Mouse (Mus musculus) intestine, embryonic 15.5 days (tissue): ENCODE measurements at regions not wholly inside any gene's neighbourhood (a gene's known extent, or its start where the extent isn't known, plus 50 kb on each side); places are given as distances from the start of the nearest gene placed in this dataset.
"Not testable (repeated sequence)": the region's sequence is repeated elsewhere in the genome, so short reads cannot be mapped to it uniquely, and the experiment has no call there.

Experiments
- ATAC-seq: fragments of 200-750 bp; cut with Nextera tagmentation; 2 replicates; pipeline ENCODE4 v1.8.0; 2017; ENCODE audit warnings: moderate TSS enrichment, moderate library complexity
- H3K27ac ChIP-seq: fragments of 300-500 bp; sonication (generic); 2 replicates; pipeline ENCODE4 v1.5.1; 2015; ENCODE audit warnings: mild to moderate bottlenecking, inconsistent platforms
- H3K27me3 ChIP-seq: fragments of 300-500 bp; sonication (generic); replicated peaks from 2 replicates; pipeline ENCODE4 v1.6.1; 2015; ENCODE audit warnings: inconsistent platforms
- H3K36me3 ChIP-seq: fragments of 300-500 bp; sonication (generic); 2 replicates; pipeline ENCODE4 v1.6.1; 2015; ENCODE audit warnings: inconsistent platforms
- H3K4me1 ChIP-seq: fragments of 300-500 bp; sonication (generic); replicated peaks from 2 replicates; pipeline ENCODE4 v1.6.1; 2015; ENCODE audit warnings: inconsistent platforms
- H3K4me2 ChIP-seq: fragments of 300-500 bp; sonication (generic); replicated peaks from 2 replicates; pipeline ENCODE4 v1.6.1; 2015; ENCODE audit warnings: mild to moderate bottlenecking, inconsistent platforms
- H3K4me3 ChIP-seq: fragments of 300-500 bp; sonication (generic); replicated peaks from 2 replicates; pipeline ENCODE4 v1.5.1; 2015; ENCODE audit warnings: inconsistent platforms
- H3K9ac ChIP-seq: fragments of 300-500 bp; sonication (generic); 2 replicates; pipeline ENCODE4 v1.6.1; 2015; ENCODE audit warnings: inconsistent platforms
- H3K9me3 ChIP-seq: fragments of 300-500 bp; sonication (generic); 2 replicates; pipeline ENCODE4 v1.6.1; 2016; ENCODE audit warnings: inconsistent platforms
- WGBS: fragments of 180-500 bp; shearing (Covaris S2); methylation state at CpG from one replicate; pipeline ENCODE4 v1.1.7; 2015; 5-methylcytosine and 5-hydroxymethylcytosine counted together

DNA sequence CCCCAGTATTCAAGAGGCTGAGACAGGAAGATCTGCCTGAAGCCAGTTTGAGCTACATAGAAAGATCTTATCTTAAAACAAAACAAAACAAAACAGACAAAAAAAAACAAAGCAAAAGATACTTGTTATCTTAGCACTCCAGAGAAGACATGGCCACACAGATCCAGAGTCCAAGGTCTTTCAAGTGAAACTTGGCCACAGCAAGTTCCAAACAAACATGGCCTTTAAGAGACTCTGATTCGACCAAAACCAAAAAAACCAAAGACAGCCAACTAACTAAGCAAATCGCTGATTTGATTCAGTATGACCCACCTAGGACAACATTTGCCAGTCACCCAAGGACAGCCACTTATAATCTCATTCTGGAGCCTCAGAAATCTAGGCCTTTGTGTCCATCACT is 69.8 kb upstream of the Tbl1xr1 start:
- 86% methylated on average over 2 of the region's 2 CpGs for WGBS
- Histone ChIP-seq H3K27ac (no peak overlapping the region), H3K4me1 (no peaks in the 10 kb centered on the region), H3K4me2 (no peak overlapping the region), H3K4me3 (no peak overlapping the region), H3K9me3 (no peaks in the 10 kb centered on the region), H3K9ac (no peak overlapping the region), H3K36me3 (no peaks in the 10 kb centered on the region), H3K27me3 (no peaks in the 10 kb centered on the region)
- ATAC-seq, result no peak

- Histone ChIP-seq H3K9me3 (no peaks in the 10 kb centered on the region), H3K36me3 (no peaks in the 10 kb centered on the region), H3K27me3 (no peaks in the 10 kb centered on the region), H3K4me2 (no peak overlapping the region), H3K4me3 (no peak overlapping the region), H3K4me1 (no peaks in the 10 kb centered on the region), H3K9ac (no peak overlapping the region), H3K27ac (no peak overlapping the region)
- peak; percentile 36; the same call in 1 of the 2 replicates for ATAC-seq
- WGBS, result 86% methylated on average over 5 of the region's 5 CpGs
These were observed 68.7 kb upstream of the Tbl1xr1 start for GRCm38 (mm10) chr3:22007736-22008135.

- ATAC-seq, result peak; percentile 39; the same call in 1 of the 2 replicates
- H3K27me3 ChIP-seq, result no peaks in the 10 kb centered on the region
- no peak overlapping the region for H3K9ac ChIP-seq
- H3K4me2 ChIP-seq, result no peak overlapping the region
- whole genome bisulfite sequencing, result 76% methylated on average over 5 of the region's 5 CpGs
- H3K27ac ChIP-seq, result no peak overlapping the region
- H3K4me1 ChIP-seq, result no peaks in the 10 kb centered on the region
- H3K36me3 ChIP-seq, result no peaks in the 10 kb centered on the region
- no peak overlapping the region for H3K4me3 ChIP-seq
- no peaks in the 10 kb centered on the region for H3K9me3 ChIP-seq
These were observed 68.0 kb upstream of the Tbl1xr1 start for GRCm38 (mm10) chr3:22008432-22008831.

DNA sequence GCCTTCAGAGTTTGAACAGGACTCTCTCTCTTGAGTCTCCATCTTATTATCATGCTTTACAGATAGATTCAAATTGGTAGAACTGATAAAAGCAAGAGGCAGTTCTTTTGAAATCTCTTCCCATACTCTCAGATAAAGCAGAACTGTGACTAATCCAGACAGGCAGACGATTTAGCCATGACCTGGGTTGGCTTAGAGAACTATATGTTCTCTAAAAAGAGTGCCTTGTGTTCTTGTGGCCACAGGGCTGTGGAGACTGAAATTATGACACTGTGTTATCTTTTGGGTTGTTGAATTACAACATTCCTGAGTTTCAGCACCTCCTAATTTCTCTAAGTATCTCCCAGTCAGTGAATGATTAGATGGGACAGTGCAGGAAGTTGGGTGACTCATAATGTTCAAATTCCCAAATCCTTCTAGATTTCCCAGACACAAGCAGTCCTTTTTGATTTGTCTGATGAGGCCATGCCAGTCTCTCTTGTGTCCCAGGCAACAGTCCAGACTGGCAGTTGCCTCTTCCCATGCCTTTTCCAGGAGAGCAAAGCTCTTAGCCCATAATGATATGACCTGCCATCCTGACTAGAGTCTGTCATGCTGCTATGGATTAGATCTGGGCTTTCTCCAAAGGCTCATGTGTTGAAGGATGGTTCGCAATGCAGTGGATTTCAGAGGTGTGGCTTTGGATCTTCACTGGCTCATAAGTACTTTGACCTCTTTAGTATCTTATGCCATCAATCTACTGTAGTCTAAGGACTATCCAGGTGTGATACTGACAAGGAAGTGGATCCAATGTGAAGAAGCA is 66.4 kb upstream of the Tbl1xr1 start:
- Histone ChIP-seq H3K9ac (no peak overlapping the region), H3K4me3 (no peak overlapping the region), H3K4me1 (no peaks in the 10 kb centered on the region), H3K4me2 (no peak overlapping the region), H3K27ac (no peak overlapping the region), H3K36me3 (no peaks in the 10 kb centered on the region), H3K9me3 (no peaks in the 10 kb centered on the region), H3K27me3 (no peaks in the 10 kb centered on the region)
- 80% methylated on average over 2 of the region's 2 CpGs for WGBS
- peak; percentile 49; the same call in 1 of the 2 replicates for ATAC-seq

- H3K9me3 ChIP-seq, H3K4me1 ChIP-seq, H3K27me3 ChIP-seq, H3K4me2 ChIP-seq, H3K27ac ChIP-seq, H3K9ac ChIP-seq, H3K36me3 ChIP-seq, ATAC-seq, H3K4me3 ChIP-seq: not testable (repeated sequence)
These were observed 65.8 kb upstream of the Tbl1xr1 start for GRCm38 (mm10) chr3:22010700-22010991.

- no peak overlapping the region for H3K9ac ChIP-seq
- WGBS, result 78% methylated on average over 3 of the region's 3 CpGs
- H3K36me3 ChIP-seq, result no peaks in the 10 kb centered on the region
- no peak overlapping the region for H3K4me3 ChIP-seq
- H3K9me3 ChIP-seq, result no peaks in the 10 kb centered on the region
- H3K4me2 ChIP-seq, result no peak overlapping the region
- H3K27ac ChIP-seq, result no peak overlapping the region
- no peak for ATAC-seq
- H3K27me3 ChIP-seq, result no peaks in the 10 kb centered on the region
- H3K4me1 ChIP-seq, result peaks cover 7% of the 10 kb centered on the region
These were observed 55.0 kb upstream of the Tbl1xr1 start for GRCm38 (mm10) chr3:22021360-22021935.

GRCm38 (mm10) chr3:22022418-22022817 is 54.0 kb upstream of the Tbl1xr1 start:
- no peaks in the 10 kb centered on the region for H3K36me3 ChIP-seq
- H3K27ac ChIP-seq, result no peak overlapping the region
- peaks cover 7% of the 10 kb centered on the region for H3K4me1 ChIP-seq
- WGBS, result 54% methylated on average over 2 of the region's 2 CpGs
- H3K4me2 ChIP-seq, result no peak overlapping the region
- no peak overlapping the region for H3K4me3 ChIP-seq
- H3K9ac ChIP-seq, result no peak overlapping the region
- H3K27me3 ChIP-seq, result no peaks in the 10 kb centered on the region
- H3K9me3 ChIP-seq, result no peaks in the 10 kb centered on the region
- ATAC-seq, result peak; percentile 78

- no peaks in the 10 kb centered on the region for H3K36me3 ChIP-seq
- WGBS, result 76% methylated on average over 6 of the region's 6 CpGs
These were observed 53.4 kb upstream of the Tbl1xr1 start for GRCm38 (mm10) chr3:22023049-22023448.

DNA sequence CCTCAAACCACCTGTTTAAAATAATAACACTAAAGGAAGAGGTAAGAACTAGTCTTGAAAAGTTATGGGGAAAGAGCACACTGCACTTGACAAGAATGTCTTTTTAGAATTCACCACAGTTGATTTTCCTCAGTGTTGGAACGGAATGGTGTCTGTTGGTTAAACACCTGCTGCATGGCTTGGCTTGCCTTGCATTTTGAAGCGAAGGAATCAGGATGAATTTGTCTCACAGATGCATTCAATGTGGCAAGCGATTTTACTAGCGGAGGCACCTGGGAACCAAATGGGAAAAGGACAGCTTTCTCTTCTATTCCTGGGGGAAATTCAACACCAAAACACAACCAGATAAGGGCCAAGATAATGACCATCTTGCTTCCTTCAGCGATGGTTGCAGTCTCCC is 52.9 kb upstream of the Tbl1xr1 start:
- ATAC-seq, result no peak
- Histone ChIP-seq H3K9ac (no peak overlapping the region), H3K27ac (no peak overlapping the region), H3K36me3 (no peaks in the 10 kb centered on the region), H3K4me2 (no peak overlapping the region), H3K9me3 (no peaks in the 10 kb centered on the region), H3K4me1 (peaks cover 7% of the 10 kb centered on the region), H3K27me3 (no peaks in the 10 kb centered on the region), H3K4me3 (no peak overlapping the region)
- 70% methylated on average over 5 of the region's 5 CpGs for WGBS

More at GRCm38 (mm10) chr3:22023049-22023448, 53.4 kb upstream of the Tbl1xr1 start:
- Histone ChIP-seq H3K4me1 (peaks cover 7% of the 10 kb centered on the region), H3K4me3 (no peak overlapping the region), H3K4me2 (no peak overlapping the region), H3K27me3 (no peaks in the 10 kb centered on the region), H3K9ac (no peak overlapping the region), H3K9me3 (no peaks in the 10 kb centered on the region), H3K27ac (no peak overlapping the region)
- no peak for ATAC-seq

GRCm38 (mm10) chr3:22024200-22024599 is 52.3 kb upstream of the Tbl1xr1 start:
- ATAC-seq, result peak; percentile 36; the same call in 1 of the 2 replicates

GRCm38 (mm10) chr3:22025119-22025518 is 51.3 kb upstream of the Tbl1xr1 start:
- H3K27me3 ChIP-seq, result no peaks in the 10 kb centered on the region
- peak; percentile 91 for ATAC-seq
- peaks cover 7% of the 10 kb centered on the region for H3K4me1 ChIP-seq
- no peaks in the 10 kb centered on the region for H3K36me3 ChIP-seq
- no peak overlapping the region for H3K9ac ChIP-seq
- H3K27ac ChIP-seq, result no peak overlapping the region
- no peaks in the 10 kb centered on the region for H3K9me3 ChIP-seq
- no peak overlapping the region for H3K4me2 ChIP-seq
- no peak overlapping the region for H3K4me3 ChIP-seq
- WGBS, result 33% methylated on average over 6 of the region's 6 CpGs

More at GRCm38 (mm10) chr3:22024200-22024599, 52.3 kb upstream of the Tbl1xr1 start:
- Histone ChIP-seq H3K9me3 (no peaks in the 10 kb centered on the region), H3K4me2 (no peak overlapping the region), H3K27me3 (no peaks in the 10 kb centered on the region), H3K27ac (no peak overlapping the region), H3K9ac (no peak overlapping the region), H3K36me3 (no peaks in the 10 kb centered on the region), H3K4me1 (peaks cover 7% of the 10 kb centered on the region), H3K4me3 (no peak overlapping the region)
- WGBS, result 28% methylated on average over 6 of the region's 6 CpGs

- 73% methylated on average over 8 of the region's 8 CpGs for WGBS
- no peaks in the 10 kb centered on the region for H3K9me3 ChIP-seq
- H3K4me3 ChIP-seq, result no peak overlapping the region
- peaks cover 7% of the 10 kb centered on the region for H3K4me1 ChIP-seq
- no peak overlapping the region for H3K9ac ChIP-seq
- H3K4me2 ChIP-seq, result no peak overlapping the region
- no peaks in the 10 kb centered on the region for H3K27me3 ChIP-seq
- H3K36me3 ChIP-seq, result no peaks in the 10 kb centered on the region
- no peak overlapping the region for H3K27ac ChIP-seq
- ATAC-seq, result no peak
These were observed 50.8 kb upstream of the Tbl1xr1 start for GRCm38 (mm10) chr3:22025615-22026014.
